Mouse (Mus musculus) cerebellum, adult 11 months (tissue): Measurements from ENCODE around the gene Apobr.

Source experiments
- DNase-seq: peaks from one replicate; pipeline ENCODE4 v3.0.0; 2022

Apobr gene

DNA sequence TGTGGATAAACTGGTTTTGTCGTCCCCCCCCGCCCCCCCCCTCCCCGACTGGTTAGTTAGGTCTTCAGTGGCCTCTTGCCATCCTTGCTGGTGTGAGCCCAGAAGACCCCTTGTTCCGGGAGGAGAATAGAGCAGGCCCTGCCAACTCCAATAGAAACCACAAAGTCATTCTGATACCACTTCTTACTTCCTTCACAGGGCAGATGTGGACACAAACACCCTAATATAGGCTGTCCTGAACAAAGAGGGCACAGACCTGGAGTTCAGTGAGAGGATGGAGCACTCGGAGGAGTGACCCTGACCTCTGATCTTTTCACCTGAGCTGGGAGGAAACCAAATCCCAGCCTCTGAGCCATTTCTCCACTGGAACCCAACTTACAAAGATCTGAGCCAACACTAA, 17.2 kb downstream of the Apobr start:
- no peak for DNase-seq

DNA sequence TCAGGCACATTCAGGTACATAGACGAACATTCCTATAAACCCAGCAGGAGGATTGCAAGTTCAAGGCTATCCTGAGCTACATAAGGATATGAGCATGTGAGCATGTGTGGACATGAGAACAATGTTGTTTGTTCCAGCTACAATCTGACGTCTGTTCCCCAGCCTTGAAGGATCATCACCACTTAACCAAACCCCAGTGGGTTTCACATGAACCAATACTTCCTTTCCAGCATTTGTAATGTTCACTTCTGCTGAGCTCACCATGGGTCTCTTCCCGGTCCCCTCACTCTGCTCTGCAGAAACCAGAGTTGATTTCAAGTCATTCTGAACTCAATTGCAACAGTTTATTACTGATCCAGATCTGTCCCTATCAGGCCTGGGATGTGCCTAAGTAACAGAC, 17.9 kb downstream of the Apobr start:
- DNase-seq = no peak

DNA sequence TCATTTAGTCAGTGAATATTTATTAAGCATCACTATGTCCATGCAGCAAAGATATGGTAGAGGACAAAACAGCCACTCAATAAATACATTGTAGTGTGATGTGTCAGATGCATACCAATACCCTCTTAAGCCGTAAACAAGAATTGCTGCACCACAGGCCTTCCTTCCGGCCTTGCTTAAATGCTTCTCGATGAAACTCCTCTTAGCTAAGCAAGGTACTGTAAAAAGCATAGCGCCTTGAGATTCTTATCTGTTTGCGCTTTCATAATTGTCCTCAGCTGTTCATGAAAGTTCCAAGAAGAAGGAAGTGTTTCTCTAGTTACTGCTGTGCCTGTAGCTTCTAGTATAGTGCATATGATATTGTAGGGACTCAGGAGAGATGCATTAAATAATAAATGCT, 21.9 kb downstream of the Apobr start:
- DNase-seq = no peak

DNA sequence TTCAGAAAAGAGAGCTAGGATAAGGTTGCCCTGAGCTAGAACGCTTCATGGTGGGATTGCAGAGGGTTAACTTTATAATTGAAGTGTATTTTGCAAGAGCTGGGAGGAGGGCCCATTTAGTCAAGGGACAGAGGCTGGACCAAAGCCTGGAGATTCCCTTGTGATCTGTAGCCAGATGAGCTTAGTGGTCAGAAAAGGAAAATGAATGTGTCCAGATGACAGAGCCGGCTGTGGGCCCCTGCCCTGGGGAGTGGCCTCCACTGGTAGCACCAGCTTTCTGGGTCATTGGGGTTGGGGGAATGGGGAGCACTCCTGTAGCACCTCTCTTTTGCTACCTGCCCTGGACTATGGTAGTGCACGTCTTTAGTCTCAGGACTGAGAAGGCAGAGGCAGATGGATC, 22.3 kb downstream of the Apobr start:
- no peak for DNase-seq

DNA sequence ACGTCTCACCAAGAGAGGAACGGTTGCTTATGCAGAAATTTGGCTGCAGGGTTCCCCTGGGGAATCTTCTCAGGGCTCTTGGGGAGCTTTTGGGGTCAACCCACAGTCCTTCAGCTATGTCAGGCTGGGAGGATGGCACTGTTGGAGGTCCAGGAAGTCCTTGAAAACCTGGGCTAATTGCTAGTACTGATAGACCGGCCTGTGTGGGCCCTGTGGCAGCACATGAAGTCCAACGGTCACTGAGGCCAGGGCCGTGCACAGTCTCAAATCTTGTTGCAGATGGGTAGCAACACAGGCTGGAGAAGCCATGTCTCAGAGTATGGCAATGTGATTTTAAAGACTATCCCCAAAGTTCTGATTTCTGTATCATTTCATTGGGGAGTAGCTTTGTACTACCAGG, 23.1 kb downstream of the Apobr start:
- no peak for DNase-seq

DNA sequence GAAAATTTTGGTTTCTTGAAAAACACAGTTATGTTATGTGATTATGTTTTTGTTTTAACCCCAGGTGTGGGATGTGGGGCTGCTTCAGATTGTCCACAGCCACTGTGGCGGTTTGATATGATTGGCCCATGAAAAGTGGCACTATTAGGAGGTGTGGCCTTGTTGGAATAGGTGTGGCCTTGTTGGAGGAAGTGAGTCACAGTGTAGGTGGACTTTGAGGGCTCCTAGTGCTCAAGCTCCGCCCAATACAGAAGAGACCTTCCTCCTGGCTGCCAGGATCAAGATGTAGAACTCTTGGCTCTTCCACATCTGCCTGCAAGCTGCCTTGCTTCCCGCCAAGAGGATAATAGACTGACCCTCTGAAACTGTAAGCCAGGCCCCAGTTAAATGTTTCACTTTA, 28.0 kb downstream of the Apobr start:
- no peak for DNase-seq

DNA sequence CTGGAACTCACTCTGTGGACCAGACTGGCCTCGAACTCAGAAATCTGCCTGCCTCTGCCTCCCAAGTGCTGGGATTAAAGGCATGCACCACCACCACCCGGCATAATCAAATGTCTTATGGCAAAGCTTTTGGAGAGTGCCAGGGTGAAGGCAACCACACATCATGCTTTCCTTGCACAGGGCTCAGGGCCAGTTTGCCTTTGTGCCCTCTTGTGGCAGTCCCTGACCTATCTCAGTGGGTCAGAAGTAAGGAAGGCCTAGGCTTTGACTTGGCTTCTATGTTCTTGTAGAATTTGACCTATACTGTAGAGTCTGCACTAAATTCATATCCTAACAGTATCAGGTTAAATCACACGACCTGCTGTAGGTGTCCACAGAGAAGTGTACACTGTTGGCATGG, 32.0 kb downstream of the Apobr start:
- no peak for DNase-seq

DNA sequence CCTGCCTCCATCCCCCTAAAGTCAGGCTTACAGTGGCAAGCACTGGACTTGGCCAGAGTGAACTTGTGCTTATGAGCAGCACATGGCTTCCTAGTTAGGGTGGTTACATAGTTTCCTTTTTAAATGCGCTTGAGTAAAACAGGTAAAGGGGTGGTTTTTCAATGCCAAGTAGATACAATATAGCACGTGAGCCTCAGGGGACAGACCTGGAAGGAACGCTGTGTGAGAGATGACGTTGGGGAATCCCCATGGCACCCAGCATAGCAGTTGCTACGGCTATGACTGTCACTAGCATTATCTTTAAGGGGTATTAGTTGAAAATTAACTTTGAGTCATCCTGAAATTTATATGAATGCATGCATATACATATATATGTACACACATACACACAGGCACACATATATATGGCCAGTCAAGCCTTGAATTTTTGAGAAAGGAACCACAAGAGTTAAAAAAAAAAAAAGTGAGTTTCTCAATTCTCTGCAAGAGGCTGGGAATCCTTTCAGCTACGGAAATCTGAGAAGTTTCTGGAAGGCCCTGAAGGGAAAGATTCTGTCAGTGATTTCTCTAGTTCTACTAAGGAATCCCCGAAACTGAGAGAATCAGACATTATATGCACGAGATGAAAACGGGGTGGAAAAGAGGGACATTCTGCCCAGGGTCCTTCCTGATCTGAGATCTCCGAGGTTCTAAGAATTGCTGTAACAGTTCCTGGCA, 35.0 kb downstream of the Apobr start:
- DNase-seq = no peak

DNA sequence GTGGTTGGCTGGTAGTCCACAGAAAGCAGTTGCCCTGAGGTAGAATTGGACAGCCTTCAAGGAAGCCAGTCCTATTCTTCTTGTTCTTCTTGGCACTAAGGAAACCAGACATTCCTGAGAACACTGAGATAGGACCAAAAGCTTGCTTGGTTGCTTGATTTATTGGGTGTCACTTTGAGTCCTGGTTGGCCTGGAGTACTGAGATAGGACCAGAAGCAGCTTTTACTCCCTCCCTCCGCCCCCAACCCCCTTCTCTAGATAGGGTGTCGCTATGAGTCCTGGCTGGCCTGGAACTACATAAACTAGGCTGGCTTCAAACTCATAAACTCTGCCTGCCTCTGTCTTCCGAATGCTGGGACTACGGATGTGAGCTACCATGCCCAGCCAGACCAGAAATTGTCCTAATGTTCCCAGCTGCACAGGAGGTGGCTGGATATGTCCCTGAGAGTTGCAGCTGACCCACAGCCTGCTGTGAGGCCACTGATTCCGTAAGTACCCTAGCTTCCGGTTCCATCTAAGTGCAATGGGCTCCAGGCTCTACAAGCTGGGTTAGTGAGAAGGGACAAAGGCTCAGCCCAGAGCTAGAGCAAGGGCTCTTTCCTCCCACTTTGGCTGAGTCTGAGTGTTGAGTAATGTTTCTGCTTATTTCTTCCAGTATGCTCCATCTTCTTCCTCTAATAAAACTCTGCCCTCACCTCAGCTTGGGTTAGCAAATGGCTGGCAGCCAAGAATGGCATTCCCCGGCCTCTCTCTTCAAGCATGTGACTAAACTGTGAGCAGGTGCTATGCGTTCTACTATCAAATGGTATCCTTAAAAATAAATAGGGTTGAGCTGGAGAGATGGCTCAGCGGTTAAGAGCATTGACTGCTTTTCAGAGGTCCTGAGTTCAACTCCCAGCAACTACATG, 37.0 kb downstream of the Apobr start:
- no peak for DNase-seq

DNA sequence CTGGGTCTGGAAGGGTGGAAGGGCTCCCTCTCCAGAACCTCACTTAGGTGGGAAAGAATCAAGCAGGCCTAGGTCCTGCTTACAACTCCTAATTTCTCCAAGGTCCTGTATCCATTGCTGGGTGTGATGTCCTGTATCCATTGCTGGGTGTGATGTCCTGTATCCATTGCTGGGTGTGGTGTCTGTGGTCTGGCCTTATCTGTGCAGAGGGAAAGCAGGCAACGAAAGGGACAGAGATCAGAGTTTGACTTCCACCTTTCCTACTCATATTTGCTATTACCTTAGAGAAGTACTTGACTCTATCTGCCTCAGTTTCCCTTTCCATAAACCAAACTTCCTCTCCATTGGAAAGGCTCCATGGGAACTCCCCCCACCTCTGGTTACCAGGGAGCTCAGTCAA, 38.6 kb downstream of the Apobr start:
- DNase-seq = no peak

DNA sequence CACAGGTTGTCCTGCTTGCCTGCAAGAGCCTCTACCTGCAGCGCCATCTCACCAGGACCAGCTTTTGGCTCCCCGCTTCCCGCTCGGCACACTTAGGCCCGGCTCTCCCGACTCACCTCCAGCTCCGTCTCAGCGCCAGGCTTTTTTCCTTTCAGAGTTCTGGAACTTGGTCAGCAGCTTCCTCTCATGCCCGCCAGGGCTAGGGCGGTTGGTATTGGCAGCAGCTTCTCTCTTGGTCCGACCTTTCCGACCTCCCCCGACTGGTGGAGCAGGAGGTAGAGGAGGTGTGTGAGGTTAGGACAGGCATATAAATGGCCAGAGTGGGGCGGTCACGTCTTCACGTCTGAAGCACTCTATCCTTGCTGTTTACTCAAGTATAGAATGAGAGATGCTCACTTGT, 40.0 kb downstream of the Apobr start:
- no peak for DNase-seq

DNA sequence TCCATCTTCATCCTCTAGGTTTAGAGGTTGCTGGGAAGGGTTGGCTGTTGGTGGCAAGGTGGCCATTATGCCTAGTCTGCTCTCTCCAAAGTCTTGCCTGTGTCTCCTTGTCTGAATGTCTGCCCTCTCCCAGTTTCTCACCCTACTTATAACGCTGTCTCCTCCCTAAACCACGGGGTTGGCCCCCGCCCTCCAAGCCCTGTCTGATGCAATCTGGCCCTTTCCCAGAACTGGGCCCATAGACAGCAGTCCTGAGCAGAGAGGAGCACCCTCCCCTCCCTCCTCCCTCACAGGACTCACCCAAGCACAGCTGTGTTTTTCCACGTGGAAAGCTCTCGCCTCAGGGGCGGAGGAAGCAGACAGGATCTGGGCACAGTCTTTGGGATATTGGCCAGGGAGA, 40.6 kb downstream of the Apobr start:
- no peak for DNase-seq

DNA sequence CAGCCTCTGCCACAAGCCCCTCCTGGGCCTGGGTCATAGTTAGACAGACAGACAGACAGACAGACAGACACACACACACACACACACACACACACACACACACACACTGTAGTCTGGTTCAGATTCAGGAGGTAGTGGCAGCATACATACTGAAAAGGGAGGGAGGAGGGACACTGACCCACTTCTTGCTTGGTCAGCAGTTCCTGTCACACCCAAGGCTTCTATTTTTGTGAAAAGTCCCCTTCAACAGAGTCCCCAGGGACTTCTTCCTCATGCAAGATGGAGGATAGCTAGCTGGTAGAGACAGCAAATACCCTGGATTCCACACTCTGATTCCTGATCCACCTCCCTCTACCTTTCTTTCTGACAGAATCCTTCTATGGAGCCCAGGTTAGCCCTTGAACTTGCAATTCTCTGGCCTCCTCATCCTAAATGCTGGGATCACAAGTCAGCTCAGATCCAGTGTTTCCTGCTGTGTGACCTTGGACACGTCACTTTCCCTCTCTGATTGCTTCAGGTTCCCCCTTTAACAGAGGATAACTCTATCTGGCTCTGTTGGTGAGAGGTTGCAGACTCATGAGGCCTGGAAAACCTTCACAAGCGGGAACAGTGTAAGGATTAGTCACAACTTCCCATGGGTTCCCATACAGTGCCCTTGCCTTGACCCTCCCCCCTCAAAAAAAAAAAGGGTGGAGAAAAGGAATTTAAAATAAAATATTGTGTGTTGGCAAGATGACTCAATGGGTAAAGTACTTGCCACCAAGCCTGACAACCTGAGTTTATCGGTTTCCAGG, 41.3 kb downstream of the Apobr start:
- no peak for DNase-seq

DNA sequence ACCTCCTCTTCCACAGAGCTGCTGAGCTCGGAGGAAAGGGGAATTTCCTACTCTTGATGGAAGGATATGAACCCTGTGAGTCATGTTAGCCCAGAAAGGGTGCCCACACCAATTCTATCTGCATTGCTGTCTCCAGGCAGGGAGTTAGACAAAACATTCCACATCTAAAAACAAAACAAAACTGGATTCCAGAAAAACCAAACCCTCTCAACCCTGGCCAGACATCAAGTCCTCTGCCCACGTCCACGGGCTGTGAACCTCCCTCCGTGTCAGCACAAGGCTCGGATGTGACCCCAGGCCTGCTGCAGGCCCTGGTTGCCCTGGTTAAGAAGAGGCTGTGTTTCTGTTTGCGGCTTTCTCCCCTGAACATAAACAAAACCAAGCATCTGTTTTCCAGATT, 43.4 kb downstream of the Apobr start:
- no peak for DNase-seq

DNA sequence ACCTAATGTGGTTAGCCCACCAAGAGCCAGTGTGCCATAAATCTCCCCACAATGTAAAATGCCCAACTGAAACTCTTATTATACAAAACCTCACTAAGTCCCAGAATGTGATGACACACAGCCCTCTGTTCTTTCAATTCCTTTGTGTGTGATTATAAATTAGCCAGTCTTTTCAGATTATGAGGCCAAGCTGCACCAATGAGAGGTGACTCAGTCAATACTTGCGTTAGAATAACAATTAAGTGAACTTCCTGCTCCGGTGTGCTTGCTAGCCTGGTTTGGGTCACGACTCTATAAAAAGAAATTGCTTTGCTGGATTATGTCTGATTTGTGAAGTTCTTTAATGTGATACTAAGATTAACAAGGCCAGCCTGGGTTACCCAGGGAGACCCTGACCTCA, 45.2 kb downstream of the Apobr start:
- DNase-seq = no peak

DNA sequence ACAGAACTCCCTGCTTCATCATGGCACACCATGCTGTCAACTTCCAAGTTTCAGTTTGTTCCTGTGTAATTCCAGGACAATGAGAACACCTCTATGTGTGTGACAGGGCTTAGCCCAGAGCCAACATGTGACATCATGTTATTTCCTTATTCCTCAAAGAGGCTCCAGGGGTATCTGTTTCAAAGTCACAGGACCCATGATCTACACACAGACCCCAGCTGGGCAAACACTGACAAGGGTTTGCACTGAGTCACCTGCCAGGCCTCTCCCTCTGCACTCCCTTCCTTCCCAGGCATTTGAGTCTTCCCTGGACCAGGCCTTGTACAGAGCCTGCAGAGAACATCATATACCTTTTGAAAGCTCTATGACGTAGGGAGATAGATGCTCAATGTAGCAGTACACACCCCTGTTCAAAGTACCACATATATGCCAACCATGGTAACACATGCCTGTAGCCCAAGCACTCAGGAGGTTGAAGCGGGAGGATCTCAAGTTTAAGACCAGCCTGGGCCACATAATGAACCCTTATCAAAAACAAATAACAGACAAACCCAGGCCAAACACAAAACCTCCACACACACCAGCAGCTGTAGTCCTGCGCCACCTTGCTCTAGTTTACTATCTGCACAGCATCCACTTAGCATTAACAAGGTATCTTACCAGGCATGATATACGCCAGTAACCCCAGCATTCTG, 46.2 kb downstream of the Apobr start, which contains the start of gene Nupr1:
Gene Nupr1, minus strand, starts transcription at position 38 of the 695 bp plus-strand sequence.
- DNase-seq = no peak

DNA sequence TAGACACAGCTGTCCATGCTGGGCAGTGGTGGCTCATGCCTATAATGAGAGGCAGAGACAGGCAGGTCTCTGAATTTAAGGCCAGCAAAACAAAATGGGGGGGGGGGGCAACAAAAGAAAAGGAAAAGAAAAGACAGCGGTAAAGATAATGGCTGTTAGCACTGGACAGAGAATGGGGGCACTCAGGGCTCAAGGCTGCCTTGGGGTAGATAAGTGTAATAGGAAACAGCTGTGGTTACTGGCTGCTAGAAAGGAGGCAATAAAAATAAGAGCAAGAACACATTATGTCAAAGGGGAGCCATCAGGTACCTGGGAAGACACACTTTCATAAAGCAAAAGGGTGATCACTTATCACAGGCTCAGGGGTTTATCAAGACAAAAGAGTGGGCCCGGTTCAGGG, 47.7 kb downstream of the Apobr start:
- no peak for DNase-seq

DNA sequence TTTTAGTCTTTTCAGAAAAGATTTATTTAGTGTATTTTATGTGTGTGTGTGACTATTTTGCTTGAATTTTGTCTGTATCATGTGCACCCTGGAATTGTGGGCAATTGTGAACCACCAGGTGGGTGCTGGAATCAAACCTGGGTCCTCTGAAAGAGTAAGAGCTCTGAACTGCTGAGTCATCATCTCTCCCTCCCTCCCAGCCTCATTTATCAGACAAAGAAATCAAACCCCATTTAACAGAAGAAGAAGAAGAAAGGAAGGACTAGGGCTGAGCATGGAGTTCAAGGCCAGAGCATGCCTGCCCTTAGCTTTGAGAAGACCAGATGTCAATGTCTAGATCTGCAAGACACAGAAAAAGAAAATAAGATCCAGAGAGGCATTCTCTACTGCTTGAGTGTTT, 50.6 kb downstream of the Apobr start:
- DNase-seq = no peak

DNA sequence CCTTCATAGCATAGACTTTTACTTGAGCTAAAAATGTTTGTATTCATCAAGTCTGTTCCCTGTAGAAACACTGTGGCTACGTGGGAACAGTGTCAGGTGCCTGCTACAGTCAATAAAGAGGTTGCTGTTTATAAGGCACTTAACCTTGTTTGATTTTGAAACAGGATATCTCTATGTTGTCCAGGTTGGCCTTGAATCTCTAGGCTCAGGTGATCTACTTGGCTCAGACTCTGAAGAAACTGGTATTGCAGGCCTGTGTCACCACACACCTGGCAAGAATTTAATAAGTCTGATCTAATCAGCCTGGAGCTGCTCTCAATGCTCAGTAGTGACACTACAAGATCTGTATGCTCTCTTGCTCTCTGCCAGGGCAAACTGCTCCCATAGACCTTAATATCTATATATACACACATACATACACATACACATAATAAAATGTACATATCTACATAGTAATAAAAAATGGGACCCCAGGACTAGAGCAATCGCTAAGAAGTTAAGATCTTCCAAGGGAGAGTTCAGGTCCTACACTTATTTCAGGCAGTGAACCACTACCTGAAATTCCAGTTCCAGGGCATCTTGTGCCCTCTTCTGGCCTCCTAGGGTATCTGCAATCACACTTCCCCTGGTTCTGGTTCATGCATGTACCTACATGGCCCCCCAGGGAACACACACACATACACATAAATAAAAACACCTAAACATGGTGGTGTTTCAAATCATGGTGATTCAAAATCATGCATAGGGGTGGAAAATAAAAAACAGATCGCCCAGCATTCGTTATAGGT, 52.2 kb downstream of the Apobr start:
- DNase-seq = no peak
